Mouse (Mus musculus): ENCODE results near the gene Rcc2. TPM values are rescaled to one million over a fixed set of nuclear protein-coding genes. Genes with fewer than 3 reads are reported as not detected.
A peak's percentile ranks its signal among the peaks of the same experiment; 100 is the strongest.

Gene Rcc2
- total RNA-seq (2021) = 100 to 1,000 TPM in 1 of 2 experiments, 10 to 100 TPM in 1; 98.2 to 106 TPM
- long read RNA-seq, experiment 1, transcript Rcc2-201 (13 exons, 3,767 nt) = major isoform, 61 of 101 reads
- long read RNA-seq, experiment 1, partial matches to known transcripts = 33 of 101 reads
- long read RNA-seq, experiment 1, other reads (novel, unspliced or antisense) = 7 of 101 reads
- long read RNA-seq, experiment 2, transcript Rcc2-201 (13 exons, 3,767 nt) = major isoform, 147 of 259 reads
- long read RNA-seq, experiment 2, partial matches to known transcripts = 90 of 259 reads
- long read RNA-seq, experiment 2, other reads (novel, unspliced or antisense) = 22 of 259 reads

DNA sequence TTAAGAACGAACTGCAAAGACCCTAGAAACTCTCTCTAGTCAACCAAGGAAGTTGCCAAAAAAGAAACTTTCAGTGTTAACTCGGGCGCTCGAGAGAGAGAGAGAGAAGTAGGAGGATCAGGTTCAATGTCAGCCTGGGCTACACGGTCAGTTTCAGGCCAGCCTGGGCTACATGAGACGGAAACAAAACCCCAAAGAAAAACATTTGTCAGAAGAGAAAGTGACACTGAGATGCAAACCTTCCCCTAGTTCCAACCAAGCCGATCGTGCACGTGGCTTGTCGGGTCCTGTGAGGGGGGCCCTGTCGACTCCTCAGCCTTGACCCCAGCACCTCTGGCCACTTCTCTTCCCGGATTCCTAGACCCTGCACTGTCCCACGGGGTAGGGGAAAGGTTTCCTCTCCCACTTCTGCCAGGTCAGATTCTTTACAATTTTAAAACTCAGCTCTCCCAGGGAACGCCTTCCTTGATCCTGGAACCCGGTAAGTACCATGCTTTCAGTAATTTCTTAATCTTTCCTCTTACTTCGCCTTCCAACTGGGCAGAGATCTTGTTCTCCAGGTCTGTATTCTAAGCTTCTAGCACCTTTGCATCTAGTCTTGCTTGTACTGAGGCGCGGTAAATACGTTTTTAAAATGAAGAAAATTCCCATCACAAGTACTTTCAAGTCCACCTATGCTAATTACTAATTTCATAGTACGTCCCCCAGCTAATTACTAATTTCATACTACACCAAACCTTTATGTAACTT, at the start of gene Rcc2:
Gene Rcc2 (plus strand): TSS at position 273 of the 750 bp plus-strand sequence.
- no peak for DNase-seq (ENCODE audit: low spot score in 2 of 2)

DNA sequence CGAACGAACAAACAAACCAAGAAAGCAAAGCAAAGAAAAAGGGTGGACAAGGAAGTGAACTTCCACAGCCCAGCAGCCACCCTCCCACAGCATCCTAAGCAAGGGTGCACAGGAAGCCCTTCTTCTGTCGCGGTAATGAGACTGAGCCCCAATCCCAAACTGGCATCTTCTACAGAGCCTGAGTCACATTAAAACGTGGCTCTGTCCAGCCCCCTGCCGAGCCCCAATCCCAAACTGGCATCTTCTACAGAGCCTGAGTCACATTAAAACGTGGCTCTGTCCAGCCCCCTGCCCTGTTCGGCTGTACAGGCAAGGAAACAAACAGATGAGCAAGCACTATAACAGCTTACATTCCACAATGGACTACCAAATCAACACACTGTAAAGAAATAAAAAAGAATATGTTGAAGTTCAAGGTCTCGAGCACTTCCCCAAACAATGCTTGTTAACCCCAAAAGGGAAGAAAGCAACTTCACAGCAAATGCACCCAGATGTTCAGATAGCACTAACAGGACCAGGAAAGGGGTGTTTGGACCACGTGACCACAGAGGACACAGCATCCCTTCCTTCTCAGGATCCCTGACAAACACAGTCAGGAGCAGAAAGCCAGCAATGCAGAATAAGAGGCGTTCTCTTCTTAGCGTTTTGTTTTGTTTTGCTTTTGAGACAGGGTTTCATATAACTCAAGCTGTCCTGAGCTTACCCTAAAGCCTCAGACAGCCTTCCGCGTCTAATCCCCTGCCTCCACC, 46.3 kb upstream of the Rcc2 start:
- no peak for DNase-seq (ENCODE audit: low spot score in 2 of 2)

DNA sequence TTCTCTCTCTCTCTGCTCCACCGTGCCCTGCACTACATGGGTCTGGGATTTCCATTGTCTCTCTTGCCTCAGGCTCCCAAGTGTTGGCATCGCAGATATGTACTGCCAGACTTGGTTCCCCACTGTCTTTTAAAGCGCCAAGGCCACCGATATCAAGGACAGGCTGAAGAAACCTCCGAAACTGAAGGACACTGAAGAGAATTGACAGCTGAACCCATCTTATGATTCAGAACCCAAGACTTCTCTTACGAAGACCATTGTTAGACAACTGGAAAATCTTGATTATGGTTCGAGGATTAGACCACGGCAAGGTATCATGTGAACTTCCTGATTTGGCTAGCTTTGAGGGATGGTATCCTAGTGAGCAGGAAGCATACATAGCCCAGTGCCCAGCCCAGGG, 45.5 kb upstream of the Rcc2 start:
- no peak for DNase-seq (ENCODE audit: low spot score in 2 of 2)

DNA sequence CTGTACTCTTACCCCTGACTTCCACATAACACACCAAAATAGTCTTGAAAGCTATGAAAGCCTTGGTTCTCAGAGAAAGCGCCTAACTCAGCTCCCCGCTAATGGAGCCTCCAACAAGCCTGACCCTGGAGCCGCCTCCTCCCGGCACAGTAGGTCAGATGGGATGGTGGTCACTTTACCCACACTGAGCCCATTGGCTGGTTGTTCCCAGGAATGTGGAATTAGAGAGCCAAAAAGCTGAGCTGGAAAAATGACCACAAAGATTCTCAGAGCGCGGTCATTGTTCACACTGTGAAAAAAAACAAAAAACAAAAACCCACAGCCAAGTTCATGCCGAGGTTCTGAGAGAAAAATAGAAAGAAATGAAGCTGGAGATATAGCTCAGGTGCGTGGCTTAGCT, 43.8 kb upstream of the Rcc2 start:
- DNase-seq (ENCODE audit: low spot score in 2 of 2) = no peak

DNA sequence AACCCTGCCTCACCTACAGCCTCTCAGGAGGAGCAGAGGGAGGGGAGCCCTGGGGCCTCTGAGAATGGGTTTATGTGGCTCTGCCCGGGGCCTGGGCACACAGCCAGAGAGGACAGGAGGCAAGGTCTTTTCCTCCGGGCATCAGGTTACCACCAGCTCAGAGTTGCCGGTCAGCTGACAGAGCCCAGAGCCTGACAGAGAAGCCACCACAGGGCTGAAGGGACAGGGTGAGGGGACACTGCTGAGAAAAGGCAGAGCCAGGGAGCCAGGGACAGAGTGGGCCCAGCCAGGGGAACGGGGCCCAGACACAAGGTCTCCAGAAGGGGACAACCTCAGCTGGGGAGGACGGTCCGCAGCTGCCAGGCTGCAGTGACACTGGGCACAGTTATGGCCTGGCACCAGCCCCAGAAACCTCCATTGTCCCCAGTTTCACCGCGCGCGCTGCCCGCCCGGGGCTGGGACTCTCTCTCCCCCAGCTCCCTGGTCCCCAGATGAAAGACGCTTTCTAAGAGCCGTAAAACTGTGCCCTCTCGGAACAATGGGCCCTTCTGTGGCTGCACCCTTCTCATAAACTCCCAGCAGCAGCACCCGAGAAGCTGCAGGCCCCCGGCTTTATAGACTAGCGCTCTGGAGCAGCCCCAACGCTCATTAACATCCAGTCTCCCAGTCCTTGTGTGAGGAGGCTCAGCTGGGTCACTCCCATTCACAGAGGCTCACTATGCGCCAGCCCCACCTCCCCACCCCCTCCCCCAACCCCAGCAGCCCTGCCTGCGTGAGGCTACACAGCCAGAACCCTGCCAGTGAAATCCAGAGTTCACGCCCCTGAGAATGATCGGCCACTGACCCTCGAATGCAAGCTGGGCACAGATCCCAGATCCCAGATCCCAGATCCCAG, 42.4 kb upstream of the Rcc2 start:
- DNase-seq (ENCODE audit: low spot score in 2 of 2) = peak; percentile 54 to 71

DNA sequence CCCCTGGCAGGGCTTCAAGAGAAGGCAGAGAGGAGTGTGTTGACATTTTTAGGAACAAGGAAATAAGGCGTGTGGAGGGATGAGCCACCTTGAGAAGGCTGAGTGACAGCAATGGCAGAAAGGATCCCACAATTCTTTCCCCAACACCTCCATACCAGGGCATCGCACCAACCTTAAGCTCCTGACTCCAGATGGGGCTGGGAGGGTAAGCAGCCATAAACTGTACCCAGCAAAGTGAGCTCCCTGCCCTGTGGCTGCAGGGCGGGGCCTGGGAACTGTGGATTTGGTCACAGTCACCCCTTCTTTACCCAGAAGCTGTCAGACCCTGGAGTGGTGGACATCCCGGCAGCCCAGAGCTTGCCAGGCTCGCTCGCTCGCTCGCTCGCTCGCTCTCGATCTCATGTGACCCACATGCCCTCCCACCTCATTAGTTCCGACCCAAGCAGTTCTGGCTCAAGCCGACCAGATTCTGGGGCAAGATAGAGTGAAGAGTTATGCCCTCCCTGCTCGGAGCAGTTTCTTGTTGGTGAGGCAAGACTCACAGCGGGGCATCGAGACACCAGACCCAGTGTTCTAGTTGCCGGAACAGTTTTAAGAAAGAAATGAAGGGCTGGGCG, 38.8 kb upstream of the Rcc2 start:
- DNase-seq (ENCODE audit: low spot score in 2 of 2) = no peak

DNA sequence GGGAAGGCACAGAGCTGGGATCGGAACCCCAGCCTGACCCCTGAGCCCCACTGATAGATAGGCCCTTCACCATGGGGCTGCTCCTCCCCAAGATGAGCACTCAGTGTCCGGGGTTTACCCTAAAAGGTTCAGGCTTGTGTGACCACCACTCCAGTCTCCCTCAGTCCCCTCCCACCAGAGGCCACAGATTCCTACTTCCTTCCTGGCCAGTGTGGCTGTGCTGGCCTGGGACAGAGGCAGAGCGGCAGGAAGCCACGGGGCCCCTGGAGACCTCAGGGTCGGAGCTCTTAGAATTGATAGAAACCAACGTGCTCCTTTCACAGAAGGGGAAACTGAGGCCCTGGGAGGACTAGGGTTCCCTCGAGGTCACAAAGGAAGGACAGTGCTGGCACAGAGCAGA, 37.9 kb upstream of the Rcc2 start:
- DNase-seq (ENCODE audit: low spot score in 2 of 2) = no peak

DNA sequence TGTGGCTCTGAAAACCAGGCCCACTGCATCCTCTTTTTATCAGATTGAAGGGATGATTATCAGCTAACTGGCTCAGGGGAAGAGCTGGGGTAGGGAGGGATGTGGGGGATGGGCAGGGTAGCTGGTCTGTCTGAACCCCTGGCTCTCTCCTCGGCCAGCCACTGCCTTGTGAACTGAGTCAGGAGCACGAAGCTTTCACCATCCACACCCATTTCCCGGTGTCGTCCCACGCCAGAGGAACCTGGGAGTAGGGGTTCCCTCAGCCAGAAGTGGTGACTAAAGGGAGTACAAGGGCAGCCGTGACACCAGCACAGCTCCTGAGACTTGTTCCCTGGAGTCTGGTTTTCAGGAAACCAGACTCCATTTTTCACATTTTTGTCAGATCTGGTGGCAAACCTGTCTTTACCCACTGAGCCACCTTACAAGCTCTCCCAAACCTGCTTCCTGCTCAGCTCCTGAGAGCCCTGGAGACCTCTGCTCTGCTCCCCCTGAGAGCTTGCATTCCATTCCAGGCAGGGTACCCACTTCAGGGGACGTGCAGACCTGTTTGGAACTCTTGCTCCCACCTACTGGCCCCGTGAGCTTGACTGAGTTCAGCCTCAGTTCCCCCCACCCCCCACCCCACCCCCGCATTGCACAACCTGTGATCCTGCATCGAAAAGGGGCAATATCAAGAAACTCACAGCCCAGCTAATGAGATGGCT, 37.3 kb upstream of the Rcc2 start:
- no peak for DNase-seq (ENCODE audit: low spot score in 2 of 2)

DNA sequence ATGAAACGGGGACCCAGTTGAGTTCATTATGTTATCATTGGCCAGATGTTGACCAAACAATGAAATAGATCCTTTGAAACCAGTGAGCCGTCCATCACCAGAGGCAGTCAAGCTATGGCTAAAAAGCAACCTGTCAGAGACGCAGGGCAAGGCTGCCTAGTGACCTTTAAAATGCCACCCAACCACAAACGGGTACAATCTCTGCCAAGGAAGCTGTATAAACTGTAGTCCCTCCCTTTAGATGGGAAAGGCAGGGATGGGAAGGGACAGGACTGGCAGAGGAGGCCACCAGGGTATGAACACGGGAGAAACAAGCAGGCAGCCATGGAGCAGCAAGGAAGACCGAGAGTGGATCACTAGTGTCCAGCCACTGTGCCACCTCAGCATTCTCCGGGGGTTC, 35.3 kb upstream of the Rcc2 start:
- DNase-seq (ENCODE audit: low spot score in 2 of 2) = no peak

DNA sequence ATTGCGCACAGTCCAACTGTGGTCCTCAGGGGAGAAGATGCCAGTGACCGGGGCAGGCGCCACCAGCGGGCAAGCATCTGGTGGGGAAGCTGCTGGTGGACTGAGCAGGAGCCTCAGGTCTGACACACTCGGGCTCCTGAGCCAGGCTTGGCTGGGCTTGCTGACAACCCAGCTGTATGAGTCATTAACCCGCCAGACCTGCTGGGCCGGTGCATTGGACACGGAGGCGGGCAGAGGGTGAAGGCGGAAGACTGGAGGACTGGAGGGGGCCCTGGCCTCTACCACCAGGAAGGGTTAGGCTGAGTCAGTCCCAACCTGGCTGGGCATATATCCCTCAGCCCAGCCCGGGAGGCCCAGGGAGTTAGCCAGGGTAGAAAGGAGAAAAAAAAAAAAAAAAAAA, 34.6 kb upstream of the Rcc2 start, which contains the start of gene Arhgef10l:
Gene Arhgef10l (minus strand): TSS at position 253 of the 400 bp plus-strand sequence.
- DNase-seq (ENCODE audit: low spot score in 2 of 2) = no peak

DNA sequence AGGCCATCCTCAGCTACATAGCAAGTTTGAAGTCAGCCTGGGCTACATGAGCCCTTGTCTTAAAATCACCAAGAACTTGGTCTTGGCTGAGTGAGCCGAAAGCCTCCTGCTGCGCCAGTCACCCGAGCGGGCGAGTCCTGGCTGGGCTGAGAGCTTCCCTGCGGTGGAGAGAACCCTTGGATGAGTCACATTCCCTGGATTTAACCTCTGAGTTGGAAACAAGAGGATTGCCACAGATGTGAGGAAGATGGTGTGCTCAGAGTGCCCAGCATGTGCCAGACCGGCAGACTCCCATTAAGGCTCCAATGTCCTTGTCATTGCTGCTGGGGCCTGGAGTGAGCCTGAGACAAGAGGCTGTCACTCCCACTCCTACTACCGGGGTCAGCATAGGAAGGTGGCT, 32.5 kb upstream of the Rcc2 start:
- no peak for DNase-seq (ENCODE audit: low spot score in 2 of 2)

DNA sequence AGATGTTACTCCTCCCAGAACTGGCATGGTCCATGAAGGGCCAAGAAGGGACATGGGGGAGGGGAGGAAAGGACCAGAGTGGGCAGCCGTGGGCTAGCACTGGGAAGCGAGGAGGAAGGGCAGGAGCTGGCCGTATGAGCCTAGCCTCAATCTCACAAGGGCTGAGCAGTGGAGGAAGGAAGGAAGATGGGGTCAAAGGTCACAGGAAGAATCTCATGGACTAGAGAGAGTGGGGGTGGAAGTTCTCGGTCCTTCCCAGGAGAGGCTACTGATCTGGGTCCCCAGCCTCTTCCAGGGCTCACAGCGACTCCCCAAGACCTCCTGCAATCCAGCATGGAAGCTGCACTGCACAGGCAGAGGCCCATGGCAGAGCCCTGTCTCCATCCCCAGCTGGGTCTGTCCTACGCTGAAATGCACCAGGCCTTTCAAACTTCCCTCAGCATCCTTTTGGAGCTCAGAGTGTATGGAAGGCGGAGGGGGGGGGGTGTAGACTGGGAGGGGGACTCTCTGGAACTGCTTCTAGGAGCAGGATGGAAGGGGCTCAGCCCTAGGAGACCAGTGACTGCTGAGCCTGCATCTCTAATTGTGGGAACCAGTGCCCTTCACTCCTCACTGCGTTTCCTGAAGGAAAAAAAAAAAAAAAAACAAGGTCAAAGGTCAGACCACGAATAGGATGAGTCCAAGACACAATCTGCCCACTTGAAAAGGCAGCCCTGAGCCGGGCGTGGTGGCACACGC, 26.6 kb upstream of the Rcc2 start:
- no peak for DNase-seq (ENCODE audit: low spot score in 2 of 2)

DNA sequence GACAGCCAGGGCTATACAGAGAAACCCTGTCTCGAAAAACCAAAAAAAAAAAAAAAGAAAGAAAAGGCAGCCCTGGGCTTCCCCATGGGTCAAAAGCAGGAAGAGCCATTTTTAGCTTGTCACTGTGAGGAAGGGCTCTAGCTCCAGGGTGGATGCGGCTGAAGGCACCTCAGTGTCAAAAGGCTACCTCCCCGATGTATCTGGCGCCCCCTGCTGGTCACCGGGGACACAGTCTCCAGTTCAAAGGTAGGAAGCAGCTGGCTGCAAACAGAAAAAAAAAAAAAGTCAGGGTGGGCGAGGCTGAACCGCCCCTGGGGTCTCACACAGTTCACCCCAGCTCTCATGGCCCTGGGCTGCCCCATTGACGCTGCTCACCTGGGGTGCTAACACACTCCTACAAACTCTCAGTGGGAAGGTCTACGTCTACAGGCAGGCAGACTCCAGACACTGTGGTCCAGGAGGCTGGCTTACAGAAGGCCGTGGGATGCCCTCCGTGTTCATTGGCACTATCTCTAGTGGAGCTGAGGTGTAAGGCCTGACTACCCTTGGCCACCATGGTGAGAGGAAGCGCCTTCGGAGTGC, 25.9 kb upstream of the Rcc2 start:
- DNase-seq (ENCODE audit: low spot score in 2 of 2) = peak; percentile 66 to 78

DNA sequence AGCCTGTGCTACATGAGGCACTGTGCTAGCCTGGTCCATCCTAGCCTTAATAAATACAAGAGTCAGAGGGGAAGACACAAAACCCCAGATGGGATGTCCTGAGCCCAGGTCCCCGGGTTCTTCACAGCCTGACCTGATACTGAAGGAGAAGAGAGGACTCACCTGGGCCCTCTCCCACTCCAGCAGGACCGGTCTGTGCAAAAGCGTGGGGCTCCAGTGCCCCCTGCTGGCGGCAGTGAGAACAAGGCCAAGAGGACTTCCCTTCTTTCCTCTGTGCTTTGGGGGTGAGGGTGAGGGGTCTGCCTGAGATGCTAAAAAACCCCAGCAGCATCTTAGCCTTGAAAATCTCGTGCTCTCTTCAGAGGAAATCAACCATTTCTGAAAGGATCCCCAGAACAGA, 21.3 kb upstream of the Rcc2 start:
- no peak for DNase-seq (ENCODE audit: low spot score in 2 of 2)

DNA sequence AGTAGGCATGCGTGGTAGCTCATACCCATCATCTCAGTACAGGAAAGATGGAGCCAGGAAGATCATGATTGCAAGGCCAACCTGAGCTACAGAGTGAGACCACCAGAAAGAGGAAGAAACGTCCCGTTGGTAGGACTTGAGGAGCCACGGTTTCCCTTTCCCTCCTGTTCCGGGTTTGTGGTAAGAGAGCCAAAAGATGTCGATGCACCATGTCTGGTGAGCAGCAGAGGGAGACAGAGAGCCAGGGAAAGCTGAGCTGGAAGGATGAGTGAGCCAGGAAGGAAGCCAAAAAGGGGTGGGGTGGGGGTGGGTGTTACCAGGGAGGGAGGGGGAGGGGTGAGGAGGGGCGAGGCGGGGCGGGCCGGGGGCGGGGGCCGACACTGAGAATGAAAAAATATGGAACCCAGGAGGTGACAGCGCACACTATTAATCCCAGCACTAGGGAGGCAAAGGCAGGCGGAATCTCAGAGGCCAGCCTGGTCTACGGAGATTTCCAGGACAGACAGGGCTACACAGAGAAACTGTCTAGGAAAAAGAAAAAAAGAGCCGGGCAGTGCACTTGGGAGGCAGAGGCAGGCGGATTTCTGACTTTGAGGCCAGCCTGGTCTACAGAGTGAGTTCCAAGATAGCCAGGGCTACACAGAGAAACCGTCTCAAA, 20.5 kb upstream of the Rcc2 start:
- peak in 1 of 2 experiments; percentile 68 for DNase-seq (ENCODE audit: low spot score in 2 of 2)

DNA sequence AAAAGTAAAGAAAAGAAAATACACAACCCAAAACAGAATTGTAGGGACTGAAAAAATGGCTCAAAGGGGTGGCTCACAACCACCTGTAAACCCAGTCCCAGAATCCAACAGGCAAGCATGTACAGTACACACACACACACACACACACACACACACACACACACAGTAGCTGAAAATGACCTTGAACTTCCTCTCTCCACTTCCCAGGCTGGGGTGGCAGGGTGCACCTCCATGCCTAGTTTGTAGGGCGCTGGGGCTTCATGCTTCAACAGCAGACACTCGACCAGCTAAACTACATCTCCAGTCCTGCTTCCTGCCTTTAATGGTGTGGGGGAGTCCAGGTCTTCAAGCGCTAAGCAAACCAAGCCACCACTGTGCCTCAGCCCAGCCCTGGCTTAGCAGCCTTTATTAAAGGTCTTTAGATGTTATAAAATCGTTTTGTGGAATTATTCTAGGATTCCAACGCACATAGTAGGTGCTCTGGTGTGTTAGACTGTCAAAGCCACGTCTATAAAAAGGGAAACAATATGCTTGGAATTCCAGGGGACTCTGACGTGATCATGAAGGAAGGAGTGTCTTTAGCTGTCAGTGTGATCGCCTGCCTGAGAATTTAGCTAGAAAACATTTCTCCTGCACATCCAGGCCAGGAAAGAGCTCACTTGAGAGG, 19.5 kb upstream of the Rcc2 start:
- no peak for DNase-seq (ENCODE audit: low spot score in 2 of 2)

DNA sequence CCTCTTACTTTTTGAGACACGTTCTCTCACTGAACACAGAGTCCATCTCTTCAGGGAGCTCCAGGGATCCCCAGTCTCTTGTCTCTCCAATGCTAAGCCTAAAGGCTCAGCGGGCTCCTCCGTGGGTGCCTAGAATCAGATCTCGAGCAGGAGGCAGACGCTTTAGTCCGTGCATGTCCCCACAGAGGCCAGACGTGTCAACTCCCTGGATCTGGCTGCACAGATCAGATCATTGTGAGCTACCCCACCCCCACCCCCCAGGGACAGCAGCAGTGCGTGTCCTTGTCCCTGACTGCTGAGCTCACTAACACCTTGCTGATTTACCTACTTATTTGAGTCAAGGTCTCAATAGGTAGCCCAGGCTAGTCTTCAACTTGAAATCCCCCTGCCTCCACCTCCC, 16.7 kb upstream of the Rcc2 start:
- DNase-seq (ENCODE audit: low spot score in 2 of 2) = no peak

All from adrenal gland, postnatal 4 days (tissue).